Mouse (Mus musculus): ENCODE data around the gene Zfp358. TPM values are rescaled to one million over a fixed set of nuclear protein-coding genes. Genes with fewer than 3 reads are reported as not detected.

The Zfp358 gene
- polyA plus RNA-seq, 1 experiment from 2014 or later: 31.6 TPM

GRCm38 (mm10) chr8:3480221-3480785, 12.6 kb upstream of the Zfp358 start:
- no peak overlapping the region for H3K9ac ChIP-seq (replicated peaks; ENCODE audit: low read depth)
- no peak overlapping the region for H3K4me2 ChIP-seq (replicated peaks; ENCODE audit: low read depth, low read length)
- no peak overlapping the region for H3K4me3 ChIP-seq (ENCODE audit: low read depth, low read length)
- no peak overlapping the region for H3K27ac ChIP-seq (ENCODE audit: low read length)
- DNase-seq (ENCODE audit: low spot score): peak; percentile 30
- no peaks in the 10 kb centered on the region for H3K9me3 ChIP-seq (ENCODE audit: low read length)
- H3K4me1 ChIP-seq (ENCODE audit: insufficient read depth, low read depth, low read length): no peaks in the 10 kb centered on the region
- no peaks in the 10 kb centered on the region for H3K27me3 ChIP-seq (replicated peaks; ENCODE audit: insufficient read depth, low read length)
- WGBS: 52% methylated on average over 4 of the region's 4 CpGs
- H3K36me3 ChIP-seq (ENCODE audit: insufficient read depth, low read length): no peaks in the 10 kb centered on the region
- TF ChIP-seq EP300 (IDR thresholded peaks at IDR 0.05) (no peak), CTCF (IDR thresholded peaks at IDR 0.05) (no peak)
- no peak for ATAC-seq

GRCm38 (mm10) chr8:3481605-3482004, 11.3 kb upstream of the Zfp358 start:
- 57% methylated on average over 5 of the region's 5 CpGs for WGBS
- Histone ChIP-seq H3K4me1 (ENCODE audit: insufficient read depth, low read depth, low read length) (no peaks in the 10 kb centered on the region), H3K27me3 (replicated peaks; ENCODE audit: insufficient read depth, low read length) (no peaks in the 10 kb centered on the region), H3K36me3 (ENCODE audit: insufficient read depth, low read length) (no peaks in the 10 kb centered on the region), H3K9ac (replicated peaks; ENCODE audit: low read depth) (no peak overlapping the region), H3K4me2 (replicated peaks; ENCODE audit: low read depth, low read length) (0 out of 2 replicates have a peak overlapping the region, but pooled peaks have one; percentile 25), H3K9me3 (ENCODE audit: low read length) (no peaks in the 10 kb centered on the region), H3K4me3 (ENCODE audit: low read depth, low read length) (no peak overlapping the region), H3K27ac (ENCODE audit: low read length) (no peak overlapping the region)
- TF ChIP-seq CTCF (IDR thresholded peaks at IDR 0.05): no peak
- no peak for TF ChIP-seq EP300 (IDR thresholded peaks at IDR 0.05)
- DNase-seq (ENCODE audit: low spot score): peak; percentile 59
- ATAC-seq: peak; percentile 46; the same call in 1 of the 2 replicates

GRCm38 (mm10) chr8:3482240-3482740, 10.6 kb upstream of the Zfp358 start:
- Histone ChIP-seq H3K4me1 (ENCODE audit: insufficient read depth, low read depth, low read length) (no peaks in the 10 kb centered on the region), H3K9me3 (ENCODE audit: low read length) (no peaks in the 10 kb centered on the region), H3K36me3 (ENCODE audit: insufficient read depth, low read length) (no peaks in the 10 kb centered on the region), H3K4me3 (ENCODE audit: low read depth, low read length) (no peak overlapping the region), H3K27ac (ENCODE audit: low read length) (no peak overlapping the region), H3K4me2 (replicated peaks; ENCODE audit: low read depth, low read length) (no peak overlapping the region), H3K27me3 (replicated peaks; ENCODE audit: insufficient read depth, low read length) (no peaks in the 10 kb centered on the region), H3K9ac (replicated peaks; ENCODE audit: low read depth) (no peak overlapping the region)
- DNase-seq (ENCODE audit: low spot score) (no peak), ATAC-seq (no peak)
- TF ChIP-seq EP300 (IDR thresholded peaks at IDR 0.05): no peak
- no peak for TF ChIP-seq CTCF (IDR thresholded peaks at IDR 0.05)
- 78% methylated on average over 22 of the region's 22 CpGs for WGBS

DNA sequence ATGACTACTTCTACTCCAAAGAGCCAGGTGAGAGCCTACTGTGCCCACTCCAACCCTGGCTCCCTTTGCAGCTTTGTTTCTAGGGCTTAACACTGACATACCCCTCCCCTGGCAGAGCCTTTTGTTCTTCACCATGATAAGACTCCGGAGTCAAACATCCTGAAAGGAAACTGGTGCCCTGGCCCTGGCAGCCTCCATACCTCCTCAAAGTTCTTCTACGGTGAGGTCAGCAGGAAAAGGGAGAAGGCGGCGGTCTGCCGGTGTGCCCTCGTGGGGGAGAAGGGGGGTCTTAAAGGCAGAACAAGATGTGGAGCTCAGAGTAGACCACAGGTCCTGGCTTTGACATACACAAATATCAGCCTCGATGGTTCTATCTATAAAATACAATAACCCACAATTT, 9.4 kb upstream of the Zfp358 start:
- DNase-seq (ENCODE audit: low spot score) (peak; percentile 17), ATAC-seq (peak; percentile 52)
- peak; percentile 18; the same call in 1 of the 2 replicates for TF ChIP-seq EP300 (IDR thresholded peaks at IDR 0.05)
- TF ChIP-seq CTCF (IDR thresholded peaks at IDR 0.05): no peak
- Histone ChIP-seq H3K9ac (replicated peaks; ENCODE audit: low read depth) (no peak overlapping the region), H3K9me3 (ENCODE audit: low read length) (no peaks in the 10 kb centered on the region), H3K4me3 (ENCODE audit: low read depth, low read length) (no peak overlapping the region), H3K4me1 (ENCODE audit: insufficient read depth, low read depth, low read length) (no peaks in the 10 kb centered on the region), H3K36me3 (ENCODE audit: insufficient read depth, low read length) (no peaks in the 10 kb centered on the region), H3K4me2 (replicated peaks; ENCODE audit: low read depth, low read length) (no peak overlapping the region), H3K27ac (ENCODE audit: low read length) (no peak overlapping the region), H3K27me3 (replicated peaks; ENCODE audit: insufficient read depth, low read length) (no peaks in the 10 kb centered on the region)
- WGBS: 45% methylated on average over 7 of the region's 7 CpGs

- H3K27me3 ChIP-seq (replicated peaks; ENCODE audit: insufficient read depth, low read length): no peaks in the 10 kb centered on the region
- no peak overlapping the region for H3K4me2 ChIP-seq (replicated peaks; ENCODE audit: low read depth, low read length)
- H3K9me3 ChIP-seq (ENCODE audit: low read length): no peaks in the 10 kb centered on the region
- DNase-seq (ENCODE audit: low spot score) (no peak), ATAC-seq (no peak)
- WGBS: 30% methylated on average over 5 of the region's 5 CpGs
- no peaks in the 10 kb centered on the region for H3K36me3 ChIP-seq (ENCODE audit: insufficient read depth, low read length)
- TF ChIP-seq EP300 (IDR thresholded peaks at IDR 0.05): no peak
- TF ChIP-seq CTCF (IDR thresholded peaks at IDR 0.05): no peak
- no peaks in the 10 kb centered on the region for H3K4me1 ChIP-seq (ENCODE audit: insufficient read depth, low read depth, low read length)
- H3K9ac ChIP-seq (replicated peaks; ENCODE audit: low read depth): no peak overlapping the region
- no peak overlapping the region for H3K4me3 ChIP-seq (ENCODE audit: low read depth, low read length)
- no peak overlapping the region for H3K27ac ChIP-seq (ENCODE audit: low read length)
Measured at GRCm38 (mm10) chr8:3485192-3485591, 7.7 kb upstream of the Zfp358 start.

GRCm38 (mm10) chr8:3493845-3494208, 889 bp downstream of the Zfp358 start:
- Histone ChIP-seq H3K9ac (replicated peaks; ENCODE audit: low read depth) (peak overlapping the region; percentile 97), H3K4me3 (ENCODE audit: low read depth, low read length) (peak overlapping the region; percentile 94), H3K27me3 (replicated peaks; ENCODE audit: insufficient read depth, low read length) (no peaks in the 10 kb centered on the region), H3K9me3 (ENCODE audit: low read length) (no peaks in the 10 kb centered on the region), H3K27ac (ENCODE audit: low read length) (peak overlapping the region; percentile 82; the same call in 1 of the 2 replicates), H3K4me2 (replicated peaks; ENCODE audit: low read depth, low read length) (peak overlapping the region; percentile 68), H3K4me1 (ENCODE audit: insufficient read depth, low read depth, low read length) (peaks cover 6% of the 10 kb centered on the region; the same call in 1 of the 2 replicates), H3K36me3 (ENCODE audit: insufficient read depth, low read length) (peaks cover 9% of the 10 kb centered on the region; the same call in 1 of the 2 replicates)
- no peak for DNase-seq (ENCODE audit: low spot score)
- ATAC-seq: no peak
- 24% methylated on average over 6 of the region's 6 CpGs for WGBS
- no peak for TF ChIP-seq CTCF (IDR thresholded peaks at IDR 0.05)
- no peak for TF ChIP-seq EP300 (IDR thresholded peaks at IDR 0.05)

All from lung, postnatal 0 days (tissue).